Mouse (Mus musculus): ENCODE measurements around the gene Etfrf1. TPM values are rescaled to one million over a fixed set of nuclear protein-coding genes. Genes with fewer than 3 reads are reported as not detected.

Etfrf1 gene
- polyA plus RNA-seq, 1 experiment from 2014 or later = 32.8 TPM

- H3K9ac ChIP-seq (ENCODE audit: low read length) = peak overlapping the region; percentile 71
- H3K4me2 ChIP-seq (ENCODE audit: low read depth, low read length, severe bottlenecking) = peak overlapping the region; percentile 79
- ATAC-seq (replicated peaks; ENCODE audit: low FRiP score) (peak; percentile 60), DNase-seq (ENCODE audit: low spot score) (no peak)
- peak overlapping the region; percentile 87 for H3K27ac ChIP-seq (ENCODE audit: low read depth, low read length)
- H3K27me3 ChIP-seq (ENCODE audit: control insufficient read depth, insufficient read depth, low read length) = no peaks in the 10 kb centered on the region
- WGBS = 5% methylated on average over 21 of the region's 21 CpGs
- no peaks in the 10 kb centered on the region for H3K9me3 ChIP-seq (ENCODE audit: control insufficient read depth, low read length)
- peak overlapping the region; percentile 57 for H3K4me3 ChIP-seq (ENCODE audit: low read depth, low read length)
- no peaks in the 10 kb centered on the region for H3K36me3 ChIP-seq (ENCODE audit: control insufficient read depth, insufficient read depth, low read length)
- peaks cover 6% of the 10 kb centered on the region; the same call in 1 of the 2 replicates for H3K4me1 ChIP-seq (replicated peaks; ENCODE audit: control insufficient read depth, insufficient read depth, low read length)
Observed at GRCm38 (mm10) chr6:145211376-145212305, 707 bp downstream of the Etfrf1 start.

- H3K27me3 ChIP-seq (ENCODE audit: control insufficient read depth, insufficient read depth, low read length) = no peaks in the 10 kb centered on the region
- peaks cover 6% of the 10 kb centered on the region; the same call in 1 of the 2 replicates for H3K4me1 ChIP-seq (replicated peaks; ENCODE audit: control insufficient read depth, insufficient read depth, low read length)
- no peak overlapping the region for H3K9ac ChIP-seq (ENCODE audit: low read length)
- no peak for ATAC-seq (replicated peaks; ENCODE audit: low FRiP score)
- WGBS = 85% methylated on average over 2 of the region's 2 CpGs
- H3K36me3 ChIP-seq (ENCODE audit: control insufficient read depth, insufficient read depth, low read length) = no peaks in the 10 kb centered on the region
- H3K9me3 ChIP-seq (ENCODE audit: control insufficient read depth, low read length) = no peaks in the 10 kb centered on the region
- no peak overlapping the region for H3K4me2 ChIP-seq (ENCODE audit: low read depth, low read length, severe bottlenecking)
- DNase-seq (ENCODE audit: low spot score) = no peak
- H3K27ac ChIP-seq (ENCODE audit: low read depth, low read length) = no peak overlapping the region
- no peak overlapping the region for H3K4me3 ChIP-seq (ENCODE audit: low read depth, low read length)
Observed at GRCm38 (mm10) chr6:145213916-145214315, 3.0 kb downstream of the Etfrf1 start.

- 97% methylated on average over 3 of the region's 3 CpGs for WGBS
- H3K27me3 ChIP-seq (ENCODE audit: control insufficient read depth, insufficient read depth, low read length) = no peaks in the 10 kb centered on the region
- no peak overlapping the region for H3K4me3 ChIP-seq (ENCODE audit: low read depth, low read length)
- no peak overlapping the region for H3K27ac ChIP-seq (ENCODE audit: low read depth, low read length)
- DNase-seq (ENCODE audit: low spot score) (no peak), ATAC-seq (replicated peaks; ENCODE audit: low FRiP score) (no peak)
- H3K9ac ChIP-seq (ENCODE audit: low read length) = no peak overlapping the region
- no peaks in the 10 kb centered on the region; the same call in 1 of the 2 replicates for H3K36me3 ChIP-seq (ENCODE audit: control insufficient read depth, insufficient read depth, low read length)
- peaks cover 3% of the 10 kb centered on the region; the same call in 1 of the 2 replicates for H3K4me1 ChIP-seq (replicated peaks; ENCODE audit: control insufficient read depth, insufficient read depth, low read length)
- H3K4me2 ChIP-seq (ENCODE audit: low read depth, low read length, severe bottlenecking) = no peak overlapping the region
- no peaks in the 10 kb centered on the region for H3K9me3 ChIP-seq (ENCODE audit: control insufficient read depth, low read length)
Observed at GRCm38 (mm10) chr6:145215826-145216225, 4.9 kb downstream of the Etfrf1 start.

- Histone ChIP-seq H3K27me3 (ENCODE audit: control insufficient read depth, insufficient read depth, low read length) (no peaks in the 10 kb centered on the region), H3K9ac (ENCODE audit: low read length) (no peak overlapping the region), H3K4me2 (ENCODE audit: low read depth, low read length, severe bottlenecking) (no peak overlapping the region), H3K36me3 (ENCODE audit: control insufficient read depth, insufficient read depth, low read length) (no peaks in the 10 kb centered on the region; the same call in 1 of the 2 replicates), H3K9me3 (ENCODE audit: control insufficient read depth, low read length) (no peaks in the 10 kb centered on the region), H3K4me3 (ENCODE audit: low read depth, low read length) (no peak overlapping the region), H3K27ac (ENCODE audit: low read depth, low read length) (no peak overlapping the region), H3K4me1 (replicated peaks; ENCODE audit: control insufficient read depth, insufficient read depth, low read length) (no peaks in the 10 kb centered on the region)
- ATAC-seq (replicated peaks; ENCODE audit: low FRiP score) (no peak), DNase-seq (ENCODE audit: low spot score) (no peak)
- 91% methylated on average over 6 of the region's 6 CpGs for WGBS
Observed at GRCm38 (mm10) chr6:145224246-145224645, 13.3 kb downstream of the Etfrf1 start.

GRCm38 (mm10) chr6:145226296-145226695 lies 15.4 kb downstream of the Etfrf1 start:
- H3K9ac ChIP-seq (ENCODE audit: low read length) = no peak overlapping the region
- no peaks in the 10 kb centered on the region; the same call in 1 of the 2 replicates for H3K36me3 ChIP-seq (ENCODE audit: control insufficient read depth, insufficient read depth, low read length)
- no peaks in the 10 kb centered on the region for H3K4me1 ChIP-seq (replicated peaks; ENCODE audit: control insufficient read depth, insufficient read depth, low read length)
- H3K4me2 ChIP-seq (ENCODE audit: low read depth, low read length, severe bottlenecking) = no peak overlapping the region
- DNase-seq (ENCODE audit: low spot score) (no peak), ATAC-seq (replicated peaks; ENCODE audit: low FRiP score) (no peak)
- 92% methylated on average over 3 of the region's 3 CpGs for WGBS
- H3K4me3 ChIP-seq (ENCODE audit: low read depth, low read length) = no peak overlapping the region
- no peaks in the 10 kb centered on the region for H3K9me3 ChIP-seq (ENCODE audit: control insufficient read depth, low read length)
- no peak overlapping the region for H3K27ac ChIP-seq (ENCODE audit: low read depth, low read length)
- no peaks in the 10 kb centered on the region for H3K27me3 ChIP-seq (ENCODE audit: control insufficient read depth, insufficient read depth, low read length)

- no peaks in the 10 kb centered on the region for H3K27me3 ChIP-seq (ENCODE audit: control insufficient read depth, insufficient read depth, low read length)
- no peaks in the 10 kb centered on the region for H3K4me1 ChIP-seq (replicated peaks; ENCODE audit: control insufficient read depth, insufficient read depth, low read length)
- no peak overlapping the region for H3K4me3 ChIP-seq (ENCODE audit: low read depth, low read length)
- H3K4me2 ChIP-seq (ENCODE audit: low read depth, low read length, severe bottlenecking) = no peak overlapping the region
- no peaks in the 10 kb centered on the region; the same call in 1 of the 2 replicates for H3K36me3 ChIP-seq (ENCODE audit: control insufficient read depth, insufficient read depth, low read length)
- no peak overlapping the region for H3K9ac ChIP-seq (ENCODE audit: low read length)
- no peak overlapping the region for H3K27ac ChIP-seq (ENCODE audit: low read depth, low read length)
- ATAC-seq (replicated peaks; ENCODE audit: low FRiP score) = no peak
- DNase-seq (ENCODE audit: low spot score) = no peak
- 80% methylated on average over 1 of the region's 1 CpGs for WGBS
- no peaks in the 10 kb centered on the region for H3K9me3 ChIP-seq (ENCODE audit: control insufficient read depth, low read length)
Observed at GRCm38 (mm10) chr6:145234391-145234790, 23.5 kb downstream of the Etfrf1 start.

GRCm38 (mm10) chr6:145235367-145235766 lies 24.4 kb downstream of the Etfrf1 start:
- Histone ChIP-seq H3K27ac (ENCODE audit: low read depth, low read length) (no peak overlapping the region), H3K4me3 (ENCODE audit: low read depth, low read length) (no peak overlapping the region), H3K36me3 (ENCODE audit: control insufficient read depth, insufficient read depth, low read length) (no peaks in the 10 kb centered on the region; the same call in 1 of the 2 replicates), H3K4me1 (replicated peaks; ENCODE audit: control insufficient read depth, insufficient read depth, low read length) (no peaks in the 10 kb centered on the region), H3K9ac (ENCODE audit: low read length) (no peak overlapping the region), H3K27me3 (ENCODE audit: control insufficient read depth, insufficient read depth, low read length) (no peaks in the 10 kb centered on the region), H3K4me2 (ENCODE audit: low read depth, low read length, severe bottlenecking) (no peak overlapping the region), H3K9me3 (ENCODE audit: control insufficient read depth, low read length) (no peaks in the 10 kb centered on the region)
- WGBS = 91% methylated on average over 6 of the region's 6 CpGs
- ATAC-seq (replicated peaks; ENCODE audit: low FRiP score) (no peak), DNase-seq (ENCODE audit: low spot score) (no peak)

GRCm38 (mm10) chr6:145237148-145237547 lies 26.2 kb downstream of the Etfrf1 start:
- Histone ChIP-seq H3K9me3 (ENCODE audit: control insufficient read depth, low read length) (no peaks in the 10 kb centered on the region), H3K4me1 (replicated peaks; ENCODE audit: control insufficient read depth, insufficient read depth, low read length) (no peaks in the 10 kb centered on the region), H3K9ac (ENCODE audit: low read length) (no peak overlapping the region), H3K27ac (ENCODE audit: low read depth, low read length) (no peak overlapping the region), H3K27me3 (ENCODE audit: control insufficient read depth, insufficient read depth, low read length) (no peaks in the 10 kb centered on the region), H3K4me2 (ENCODE audit: low read depth, low read length, severe bottlenecking) (no peak overlapping the region), H3K36me3 (ENCODE audit: control insufficient read depth, insufficient read depth, low read length) (no peaks in the 10 kb centered on the region; the same call in 1 of the 2 replicates), H3K4me3 (ENCODE audit: low read depth, low read length) (no peak overlapping the region)
- no peak for ATAC-seq (replicated peaks; ENCODE audit: low FRiP score)
- DNase-seq (ENCODE audit: low spot score) = no peak
- 86% methylated on average over 4 of the region's 4 CpGs for WGBS
